Mouse (Mus musculus) midbrain, embryonic 14.5 days (tissue): ENCODE results near the gene Dusp10. TPM values are rescaled to one million over a fixed set of nuclear protein-coding genes. Genes with fewer than 3 reads are reported as not detected.

Experiments
- ATAC-seq: fragments of 200-750 bp; cut with Nextera tagmentation; 2 replicates; pipeline ENCODE4 v1.8.0; 2017; ENCODE audit warnings: moderate number of reproducible peaks, moderate library complexity; ENCODE audit not compliant: low FRiP score, low TSS enrichment
- DNase-seq: peaks from one replicate; pipeline ENCODE4 v3.0.0-alpha.2; 2015
- H3K27ac ChIP-seq: fragments of 300-500 bp; sonication (generic); replicated peaks from 2 replicates; pipeline ENCODE4 v1.5.1; 2014; ENCODE audit warnings: mild to moderate bottlenecking, low read depth, low read length, moderate library complexity
- H3K27me3 ChIP-seq: fragments of 300-500 bp; sonication (generic); 2 replicates; pipeline ENCODE4 v1.6.1; 2014; ENCODE audit warnings: low read length, control low read depth, mixed read lengths; ENCODE audit not compliant: control insufficient read depth, insufficient read depth
- H3K36me3 ChIP-seq: fragments of 300-500 bp; sonication (generic); 2 replicates; pipeline ENCODE4 v1.6.1; 2014; ENCODE audit warnings: low read length, control low read depth; ENCODE audit not compliant: control insufficient read depth, insufficient read depth
- H3K4me1 ChIP-seq: fragments of 300-500 bp; sonication (generic); 2 replicates; pipeline ENCODE4 v1.6.1; 2014; ENCODE audit warnings: mild to moderate bottlenecking, antibody characterized with exemption, low read length, control low read depth; ENCODE audit not compliant: control insufficient read depth, insufficient read depth
- H3K4me2 ChIP-seq: fragments of 300-500 bp; sonication (generic); 2 replicates; pipeline ENCODE4 v1.6.1; 2014; ENCODE audit warnings: mild to moderate bottlenecking, low read length, moderate library complexity
- H3K4me3 ChIP-seq: fragments of 300-500 bp; sonication (generic); replicated peaks from 2 replicates; pipeline ENCODE4 v1.5.1; 2014; ENCODE audit warnings: low read depth, low read length
- H3K9ac ChIP-seq: fragments of 300-500 bp; sonication (generic); replicated peaks from 2 replicates; pipeline ENCODE4 v1.6.1; 2014; ENCODE audit warnings: mild to moderate bottlenecking, low read length, moderate library complexity
- H3K9me3 ChIP-seq: fragments of 300-500 bp; sonication (generic); 2 replicates; pipeline ENCODE4 v1.6.1; 2016; ENCODE audit warnings: low read length, control low read depth, mixed read lengths; ENCODE audit not compliant: control insufficient read depth
- WGBS: fragments of 180-500 bp; shearing (Covaris S2); extraction: QIAGEN DNeasy Blood & Tissue Kit; methylation state at CpG from one replicate; pipeline ENCODE4 v1.1.7; 2014; 5-methylcytosine and 5-hydroxymethylcytosine counted together
- polyA plus RNA-seq: library from polyadenylated mRNA; unstranded; fragments of >200 nt; fragmentation: Nextera tagmentation; extraction: Ambion mirVana; gene quantifications from 2 replicates; pipeline ENCODE4 v1.2.1, GENCODE M21; 2014

The Dusp10 gene
- polyA plus RNA-seq, 1 experiment from 2014 or later: 4.5 TPM

DNA sequence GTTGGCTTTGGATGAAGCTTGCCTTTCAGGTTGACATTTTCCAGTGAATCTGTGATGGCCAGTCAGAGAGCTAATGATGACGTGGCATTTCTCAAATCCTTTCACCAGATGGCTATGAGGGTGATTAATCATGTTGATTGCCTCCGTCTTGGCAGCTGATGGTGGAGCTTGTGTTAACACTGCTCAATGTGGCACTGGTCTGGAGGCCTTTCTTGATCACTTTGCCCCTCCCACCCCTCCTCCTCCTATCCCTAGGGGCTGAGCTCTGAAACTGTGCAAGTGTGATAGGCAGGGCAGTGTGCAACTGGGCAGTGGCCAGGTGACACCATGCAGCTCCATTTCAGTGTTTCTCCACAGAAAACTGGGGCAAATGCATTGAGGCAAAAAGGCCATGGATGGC is 8.8 kb upstream of the Dusp10 start:
- Histone ChIP-seq H3K4me2 (no peak overlapping the region), H3K36me3 (no peaks in the 10 kb centered on the region), H3K9me3 (no peaks in the 10 kb centered on the region), H3K27me3 (no peaks in the 10 kb centered on the region), H3K27ac (no peak overlapping the region), H3K9ac (no peak overlapping the region), H3K4me1 (no peaks in the 10 kb centered on the region), H3K4me3 (no peak overlapping the region)
- no peak for ATAC-seq
- no peak for DNase-seq
- 74% methylated on average over 2 of the region's 2 CpGs for WGBS

DNA sequence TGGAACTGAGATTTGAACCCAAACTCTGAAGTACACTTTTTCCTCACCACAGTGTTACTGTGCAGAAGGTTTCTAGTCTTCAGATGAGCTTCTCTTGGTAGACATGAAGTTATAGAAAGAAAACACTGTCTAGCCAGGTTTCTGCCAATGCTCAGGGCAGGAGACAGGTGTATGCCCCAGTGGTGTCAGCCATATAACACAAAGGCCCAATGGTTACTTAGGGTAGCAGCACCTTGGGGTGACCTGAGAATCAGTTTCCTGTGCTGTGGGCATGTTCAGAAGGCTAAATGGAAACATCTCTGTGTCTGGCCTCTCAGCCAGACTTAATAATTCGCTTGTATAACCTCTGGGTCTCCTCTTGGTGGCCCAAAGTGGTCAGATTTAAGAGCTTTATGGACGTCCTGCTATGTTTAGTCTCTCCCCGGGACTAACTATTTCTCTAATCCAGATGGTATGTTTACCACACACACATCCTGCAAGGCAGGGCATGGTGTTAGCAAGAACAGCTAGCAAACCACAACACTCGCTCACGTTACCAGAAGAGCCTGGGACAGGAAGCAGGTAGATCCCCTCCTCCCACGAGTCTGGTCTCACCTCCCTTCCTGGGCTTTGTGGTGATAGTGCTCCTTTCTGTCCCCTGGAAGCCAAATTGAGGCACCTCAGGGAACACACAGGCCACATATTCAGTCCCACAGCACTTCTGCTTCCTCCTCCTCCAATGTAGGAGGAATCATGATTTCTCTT is 7.6 kb upstream of the Dusp10 start:
- 83% methylated on average over 6 of the region's 6 CpGs for WGBS
- H3K4me3 ChIP-seq: no peak overlapping the region

DNA sequence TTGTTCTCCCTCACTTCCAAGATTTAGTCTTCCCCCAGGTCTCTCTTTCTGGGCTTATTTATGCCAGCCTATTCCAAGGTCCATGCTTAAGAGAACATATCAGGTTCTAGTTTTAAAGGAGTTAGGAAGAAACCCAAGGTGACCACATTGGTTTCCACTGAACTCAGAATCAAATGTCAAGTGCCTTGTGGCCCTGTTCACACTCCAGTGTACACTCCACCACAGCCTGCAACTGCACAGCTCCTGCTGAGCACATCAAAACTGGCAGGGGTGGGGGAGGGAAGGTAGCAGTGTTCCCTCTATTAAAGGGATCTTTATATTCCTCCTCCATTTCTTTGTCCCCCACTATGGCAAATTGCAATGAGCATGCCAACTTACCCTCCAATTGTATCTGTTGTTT is 7.0 kb upstream of the Dusp10 start:
- no peak overlapping the region for H3K27ac ChIP-seq
- no peak overlapping the region for H3K9ac ChIP-seq
- no peaks in the 10 kb centered on the region for H3K9me3 ChIP-seq
- H3K36me3 ChIP-seq: no peaks in the 10 kb centered on the region
- no peak overlapping the region for H3K4me2 ChIP-seq
- H3K4me1 ChIP-seq: no peaks in the 10 kb centered on the region
- ATAC-seq: no peak
- DNase-seq: no peak
- H3K27me3 ChIP-seq: no peaks in the 10 kb centered on the region
- H3K4me3 ChIP-seq: no peak overlapping the region

More for the DNA sequence above, 7.6 kb upstream of the Dusp10 start:
- H3K9ac ChIP-seq: no peak overlapping the region
- DNase-seq (no peak), ATAC-seq (no peak)
- H3K4me2 ChIP-seq: no peak overlapping the region
- no peaks in the 10 kb centered on the region for H3K27me3 ChIP-seq
- H3K27ac ChIP-seq: no peak overlapping the region
- no peaks in the 10 kb centered on the region for H3K36me3 ChIP-seq
- H3K9me3 ChIP-seq: no peaks in the 10 kb centered on the region
- H3K4me1 ChIP-seq: no peaks in the 10 kb centered on the region

DNA sequence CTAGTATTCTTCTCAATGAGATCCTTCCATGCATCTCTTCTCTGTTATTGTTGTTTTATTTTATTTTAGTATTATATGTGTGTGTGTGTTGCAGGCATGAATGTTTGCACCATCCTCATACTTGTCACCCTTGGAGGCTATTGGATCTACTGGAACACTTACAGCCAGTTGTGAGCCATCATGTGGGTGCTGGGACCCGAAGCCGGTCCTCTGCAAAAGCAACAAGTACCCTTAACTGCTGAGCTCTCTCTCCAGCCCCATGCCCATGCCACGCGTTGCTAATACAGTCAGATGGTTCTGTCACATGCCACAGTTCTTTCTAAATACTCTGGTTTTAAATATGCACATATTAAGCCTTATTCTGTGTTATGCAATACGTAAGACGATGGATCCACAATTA is 1.8 kb upstream of the Dusp10 start:
- Histone ChIP-seq H3K36me3 (no peaks in the 10 kb centered on the region), H3K27ac (no peak overlapping the region), H3K27me3 (no peaks in the 10 kb centered on the region), H3K9ac (no peak overlapping the region), H3K4me3 (no peak overlapping the region), H3K4me2 (no peak overlapping the region), H3K9me3 (no peaks in the 10 kb centered on the region), H3K4me1 (no peaks in the 10 kb centered on the region)
- WGBS: 95% methylated on average over 6 of the region's 6 CpGs
- ATAC-seq (no peak), DNase-seq (no peak)

DNA sequence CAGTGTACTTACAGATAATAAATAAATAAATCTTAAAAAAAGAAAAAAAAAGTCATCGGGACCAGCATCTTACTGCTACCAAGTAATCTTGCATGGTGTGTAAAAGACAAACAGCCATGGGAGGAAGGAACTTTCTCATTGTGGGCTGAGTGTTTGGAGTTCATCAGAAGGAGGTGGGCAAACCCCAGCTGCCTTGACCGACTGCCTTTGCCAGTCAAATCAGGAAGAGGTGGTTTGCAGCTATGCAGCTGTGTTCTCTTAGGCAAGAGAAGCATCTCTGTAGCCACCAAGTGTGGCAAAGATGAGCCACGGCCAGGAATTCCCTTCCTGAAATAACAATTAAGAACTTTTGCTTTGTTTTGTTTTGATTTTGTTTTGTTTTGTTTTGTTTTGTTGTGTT is 989 bp downstream of the Dusp10 start:
- Histone ChIP-seq H3K27ac (no peak overlapping the region), H3K4me1 (0 out of 2 replicates have a peak, but pooled peaks cover under 1% of the 10 kb centered on the region), H3K36me3 (no peaks in the 10 kb centered on the region), H3K9ac (no peak overlapping the region), H3K4me3 (no peak overlapping the region), H3K4me2 (no peak overlapping the region), H3K27me3 (no peaks in the 10 kb centered on the region), H3K9me3 (no peaks in the 10 kb centered on the region)
- ATAC-seq (no peak), DNase-seq (no peak)
- WGBS: 87% methylated on average over 3 of the region's 3 CpGs

DNA sequence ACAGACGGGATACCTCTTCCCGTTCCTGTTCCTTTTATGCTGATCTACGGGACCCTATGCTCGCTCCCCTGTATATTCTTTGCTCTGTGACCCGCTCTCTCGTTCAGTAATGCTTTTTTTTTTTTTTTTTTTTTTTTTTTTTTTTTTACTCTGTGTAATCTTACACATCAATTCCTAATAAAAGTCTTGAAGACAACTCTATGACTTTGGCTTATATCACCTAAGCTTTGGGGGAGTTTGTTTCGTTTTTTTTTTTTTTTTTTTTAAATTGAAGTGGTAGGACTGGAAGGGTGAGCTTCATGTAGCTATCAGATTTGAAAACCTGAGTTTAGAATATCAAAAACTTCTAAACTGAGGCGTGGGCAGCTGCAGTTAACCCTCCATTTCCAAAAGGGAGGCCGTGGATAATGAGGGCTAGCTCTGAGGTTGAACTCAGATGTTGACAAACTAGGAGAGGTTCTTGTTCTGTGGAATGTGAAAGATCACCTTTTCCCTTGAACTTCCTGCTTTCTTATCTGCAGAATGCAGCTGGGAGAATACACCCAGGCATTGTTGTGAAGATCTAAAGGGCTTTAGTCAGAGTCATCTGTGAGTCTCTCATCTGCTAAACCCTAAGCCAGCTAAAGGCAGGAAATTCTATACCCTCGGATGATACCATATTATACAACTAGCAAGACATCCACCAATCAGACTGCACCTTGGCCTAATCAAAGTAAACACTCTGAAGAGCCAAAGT is 3.1 kb downstream of the Dusp10 start:
- Histone ChIP-seq H3K36me3 (no peaks in the 10 kb centered on the region), H3K27ac (no peak overlapping the region), H3K9ac (no peak overlapping the region), H3K9me3 (no peaks in the 10 kb centered on the region), H3K4me3 (no peak overlapping the region), H3K27me3 (no peaks in the 10 kb centered on the region), H3K4me1 (0 out of 2 replicates have a peak, but pooled peaks cover 3% of the 10 kb centered on the region), H3K4me2 (no peak overlapping the region)
- no peak for ATAC-seq
- DNase-seq: no peak
- WGBS: 82% methylated on average over 10 of the region's 10 CpGs

DNA sequence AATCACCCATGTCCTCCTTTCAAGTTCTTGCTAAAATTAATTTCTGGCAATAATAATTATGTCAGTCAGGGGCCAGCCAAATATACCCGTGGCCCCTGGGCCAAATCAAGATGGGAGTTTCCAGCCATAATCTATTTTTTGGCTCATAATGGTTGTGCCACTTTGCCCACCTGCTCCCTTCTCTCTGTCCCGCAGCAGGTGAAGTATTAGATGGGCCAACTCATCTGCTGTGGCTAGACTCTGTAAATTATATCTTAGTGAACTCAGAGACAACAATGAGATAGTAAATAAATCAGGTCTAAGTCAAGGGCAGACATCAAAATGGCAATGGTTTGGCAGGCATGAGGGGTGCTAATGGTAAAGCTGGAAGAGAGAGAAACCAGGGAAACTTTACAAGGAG is 4.5 kb downstream of the Dusp10 start:
- Histone ChIP-seq H3K9ac (no peak overlapping the region), H3K36me3 (no peaks in the 10 kb centered on the region), H3K4me3 (no peak overlapping the region), H3K4me2 (no peak overlapping the region), H3K9me3 (no peaks in the 10 kb centered on the region), H3K27me3 (no peaks in the 10 kb centered on the region), H3K27ac (no peak overlapping the region), H3K4me1 (0 out of 2 replicates have a peak, but pooled peaks cover 3% of the 10 kb centered on the region)
- ATAC-seq (no peak), DNase-seq (no peak)
- 96% methylated on average over 2 of the region's 2 CpGs for WGBS

DNA sequence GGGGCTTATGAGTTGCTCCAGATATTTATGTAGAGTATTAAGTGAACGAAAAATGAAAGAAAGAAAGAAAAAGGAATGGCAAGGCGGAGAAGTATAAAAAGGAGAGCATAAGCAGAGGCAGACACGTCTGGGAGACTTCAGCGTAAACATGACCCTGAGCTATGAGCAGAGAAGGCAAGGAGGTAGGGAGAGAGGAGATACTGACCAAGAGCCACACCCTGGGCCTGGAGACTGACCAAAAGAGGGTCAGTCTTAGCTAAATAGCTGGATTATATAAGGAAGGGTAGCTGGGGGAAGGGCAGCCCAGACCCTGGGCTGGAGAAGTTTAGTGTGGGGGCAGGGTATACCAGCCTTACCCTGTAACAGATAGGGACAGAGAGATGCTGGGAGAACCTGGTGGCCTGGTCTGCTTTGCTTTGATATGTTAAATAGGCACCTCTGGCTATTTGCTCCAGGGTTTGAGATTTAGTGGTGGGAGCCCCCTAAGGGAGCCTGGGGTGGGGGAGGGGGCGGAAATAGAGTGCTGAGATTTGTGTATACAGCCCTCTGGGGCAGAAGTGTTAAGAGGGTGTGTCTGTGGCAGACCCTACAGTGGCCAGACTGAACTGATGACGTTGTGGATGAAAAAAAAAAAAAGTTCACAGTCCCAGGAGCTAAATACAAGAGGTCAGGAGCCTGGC is 6.1 kb downstream of the Dusp10 start:
- Histone ChIP-seq H3K36me3 (no peaks in the 10 kb centered on the region), H3K9ac (no peak overlapping the region), H3K4me2 (no peak overlapping the region), H3K4me3 (no peak overlapping the region), H3K9me3 (no peaks in the 10 kb centered on the region), H3K27ac (no peak overlapping the region), H3K4me1 (0 out of 2 replicates have a peak, but pooled peaks cover 3% of the 10 kb centered on the region), H3K27me3 (no peaks in the 10 kb centered on the region)
- ATAC-seq: no peak
- 54% methylated on average over 6 of the region's 6 CpGs for WGBS
- no peak for DNase-seq
